Mouse (Mus musculus) E14TG2a.4 (cell line): ENCODE data around the gene Efnb2.

Source experiments
- H3K27me3 ChIP-seq: 2 replicates; pipeline ENCODE4 v1.6.1; 2014; ENCODE audit warnings: low read length, control low read depth; ENCODE audit not compliant: insufficient read depth
- H3K36me3 ChIP-seq: 2 replicates; pipeline ENCODE4 v1.6.1; 2014; ENCODE audit warnings: low read length, control low read depth; ENCODE audit not compliant: insufficient read depth
- H3K4me1 ChIP-seq: replicated peaks from 2 replicates; pipeline ENCODE4 v1.6.1; 2014; ENCODE audit warnings: low read depth, low read length, control low read depth
- H3K4me3 ChIP-seq: replicated peaks from 2 replicates; pipeline ENCODE4 v1.5.1; 2014; ENCODE audit warnings: mild to moderate bottlenecking, low read length
- H3K9me3 ChIP-seq: 2 replicates; pipeline ENCODE4 v1.6.1; 2014; ENCODE audit warnings: low read length, control low read depth
- CTCF ChIP-seq: conservative IDR thresholded peaks from 2 replicates; pipeline ENCODE4 v1.5.1; 2014; ENCODE audit warnings: low read length
- NANOG ChIP-seq: IDR thresholded peaks from 2 replicates; pipeline ENCODE4 v1.6.1; 2014; ENCODE audit warnings: borderline replicate concordance, low read length, mixed read lengths
- POU5F1 ChIP-seq: IDR thresholded peaks from 2 replicates; pipeline ENCODE4 v1.6.1; 2014; ENCODE audit warnings: low read length, borderline replicate concordance

Efnb2 gene

DNA sequence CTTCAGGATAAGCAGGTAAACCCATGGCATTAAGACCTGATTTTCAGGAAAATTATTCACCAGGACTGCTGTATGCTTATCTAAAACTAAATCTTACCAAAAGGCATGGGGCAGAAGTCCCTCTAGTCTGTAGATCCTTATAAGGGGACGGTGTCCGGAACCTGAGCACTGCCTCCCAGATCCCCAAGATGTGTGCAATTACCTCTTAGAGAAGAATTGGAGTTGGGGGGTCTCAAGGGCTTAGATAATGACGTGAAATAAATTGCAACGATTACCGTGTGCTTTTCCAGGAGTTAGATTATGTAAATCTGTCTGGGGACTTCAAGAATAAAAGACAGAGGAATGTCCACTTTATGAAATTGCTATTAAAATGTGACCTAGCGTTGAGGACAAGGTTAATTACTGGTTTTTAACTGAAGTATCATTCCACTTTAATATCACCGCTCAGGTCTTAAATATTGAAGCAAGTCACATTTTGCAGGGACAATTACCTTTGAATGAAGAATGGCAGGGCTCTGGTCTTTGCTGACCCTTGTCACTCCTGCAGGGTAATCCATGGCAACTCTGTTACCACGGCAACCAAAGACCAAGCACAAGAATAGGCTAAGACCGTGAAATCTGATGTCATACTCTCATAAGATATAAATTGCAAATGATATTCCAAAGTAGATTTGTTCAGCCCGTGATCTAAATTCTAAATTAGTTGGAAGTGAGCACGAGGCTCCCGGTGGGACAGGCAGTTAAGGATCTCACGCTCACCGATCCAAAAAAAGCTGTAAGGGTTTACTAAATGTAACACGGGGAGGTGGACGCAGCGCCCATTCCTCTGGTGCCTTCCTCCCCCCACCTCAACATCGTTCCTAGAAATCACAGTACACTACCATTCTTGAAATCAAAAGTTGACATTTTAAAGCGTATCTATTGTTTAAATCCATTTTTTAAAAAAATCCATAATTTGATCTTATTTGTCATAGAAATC lies 86.2 kb downstream of the Efnb2 start:
- H3K36me3 ChIP-seq, result no peaks in the 10 kb centered on the region
- TF ChIP-seq POU5F1, result no peak
- TF ChIP-seq CTCF, result no peak
- TF ChIP-seq NANOG, result no peak
- peaks cover 2% of the 10 kb centered on the region; the same call in 1 of the 2 replicates for H3K27me3 ChIP-seq
- H3K4me1 ChIP-seq, result no peaks in the 10 kb centered on the region
- H3K9me3 ChIP-seq, result no peaks in the 10 kb centered on the region
- no peak overlapping the region for H3K4me3 ChIP-seq

DNA sequence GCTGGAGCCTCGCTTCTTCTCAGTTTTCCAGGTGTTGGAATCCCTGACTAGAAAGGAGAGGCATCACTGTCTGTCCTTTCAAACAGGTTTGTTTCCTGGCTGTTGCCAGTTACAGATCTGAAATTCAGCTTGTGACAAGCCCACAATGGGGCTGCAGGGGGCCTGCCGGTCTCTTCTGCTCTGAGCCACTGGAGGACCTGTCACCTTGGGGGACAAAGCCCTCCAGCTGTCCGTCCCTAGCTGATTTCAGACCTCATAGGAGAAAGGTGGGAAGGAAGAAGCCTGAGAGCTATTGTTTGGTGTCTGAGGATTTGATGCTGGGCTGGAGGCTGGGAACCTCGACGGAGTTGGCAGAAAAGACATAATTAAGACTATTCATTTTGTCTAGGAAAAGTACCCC lies 88.8 kb downstream of the Efnb2 start:
- Histone ChIP-seq H3K4me3 (no peak overlapping the region), H3K36me3 (no peaks in the 10 kb centered on the region), H3K27me3 (peaks cover 2% of the 10 kb centered on the region; the same call in 1 of the 2 replicates), H3K4me1 (no peaks in the 10 kb centered on the region), H3K9me3 (no peaks in the 10 kb centered on the region)
- no peak for TF ChIP-seq NANOG
- TF ChIP-seq CTCF, result no peak
- no peak for TF ChIP-seq POU5F1

DNA sequence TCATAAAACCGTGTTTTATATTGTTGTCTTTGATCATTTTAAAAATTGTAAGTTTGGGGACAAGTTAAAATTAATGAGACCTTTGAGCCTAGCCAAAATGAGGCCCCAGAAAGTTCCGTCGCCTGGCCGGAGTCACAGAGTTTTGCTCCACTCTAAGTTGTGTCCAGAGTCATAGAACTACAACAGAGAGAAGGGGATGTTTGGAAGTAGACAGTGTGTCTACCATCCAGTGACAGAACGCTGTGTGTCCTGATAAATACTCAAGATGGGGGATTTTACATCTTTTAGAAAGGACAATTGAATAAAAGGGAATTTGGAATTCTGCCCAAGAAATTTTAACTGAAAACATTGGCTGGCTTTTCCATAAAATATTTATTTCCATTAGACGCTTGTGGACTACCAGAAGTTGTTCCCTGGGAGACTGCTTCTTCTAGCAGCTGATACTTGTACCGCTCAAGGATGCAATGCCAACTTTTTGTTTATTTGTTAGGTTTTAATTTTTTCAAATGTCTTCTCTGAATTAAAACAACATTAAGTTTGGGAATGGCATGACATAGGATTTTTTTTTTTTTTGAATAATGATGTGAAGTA lies 89.3 kb downstream of the Efnb2 start:
- no peak overlapping the region for H3K4me3 ChIP-seq
- no peaks in the 10 kb centered on the region for H3K4me1 ChIP-seq
- peaks cover 2% of the 10 kb centered on the region; the same call in 1 of the 2 replicates for H3K27me3 ChIP-seq
- H3K9me3 ChIP-seq, result no peaks in the 10 kb centered on the region
- H3K36me3 ChIP-seq, result no peaks in the 10 kb centered on the region
- TF ChIP-seq CTCF, result no peak
- TF ChIP-seq POU5F1, result no peak
- no peak for TF ChIP-seq NANOG

DNA sequence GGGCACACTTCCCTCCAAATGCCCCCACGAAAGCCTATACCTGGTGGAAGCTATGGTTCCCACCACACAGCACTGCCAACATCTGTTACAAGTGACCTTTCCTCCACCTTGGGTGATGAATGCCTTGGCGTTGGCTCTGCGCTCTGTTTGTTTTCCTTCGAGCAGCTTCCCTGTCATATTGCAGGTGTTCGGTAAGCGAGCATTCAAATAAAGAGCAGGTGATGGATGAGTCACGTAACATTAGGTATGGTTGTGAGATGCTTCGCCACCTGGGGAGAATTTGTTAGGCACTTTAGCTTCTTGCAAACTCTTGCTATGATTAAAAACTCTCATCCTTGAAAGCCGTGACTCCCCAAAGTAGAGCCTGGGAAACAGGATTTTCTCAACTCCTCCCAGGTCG lies 91.8 kb downstream of the Efnb2 start:
- Histone ChIP-seq H3K36me3 (no peaks in the 10 kb centered on the region), H3K4me3 (no peak overlapping the region), H3K4me1 (no peaks in the 10 kb centered on the region), H3K9me3 (no peaks in the 10 kb centered on the region), H3K27me3 (no peaks in the 10 kb centered on the region)
- no peak for TF ChIP-seq NANOG

DNA sequence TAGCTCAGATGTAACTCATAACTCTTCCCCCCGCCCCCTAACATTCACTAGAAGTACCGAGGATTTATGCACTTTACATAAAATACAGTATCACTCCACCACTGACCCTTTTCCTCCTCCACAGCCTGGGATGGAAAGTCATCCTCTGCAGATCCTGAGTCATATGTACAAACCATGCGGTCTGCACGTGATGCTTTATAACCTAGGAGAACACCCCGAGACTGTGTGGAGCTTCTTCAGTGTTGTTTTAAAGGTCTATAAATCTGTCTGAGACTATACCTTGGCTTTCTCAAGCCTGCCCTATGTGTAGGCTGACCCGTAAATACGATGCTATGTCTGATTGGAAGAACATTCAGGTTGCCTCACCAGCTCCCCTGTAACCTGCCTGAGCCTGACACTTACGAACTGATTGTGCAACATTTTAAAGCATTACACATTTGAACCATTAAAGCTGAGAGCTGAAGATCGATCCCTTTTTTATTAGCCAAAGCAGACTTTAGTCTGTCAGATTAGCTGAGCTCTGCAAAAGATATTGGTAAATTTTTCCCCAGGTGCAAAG lies 92.7 kb downstream of the Efnb2 start:
- Histone ChIP-seq H3K4me1 (no peaks in the 10 kb centered on the region), H3K36me3 (no peaks in the 10 kb centered on the region), H3K9me3 (no peaks in the 10 kb centered on the region), H3K27me3 (no peaks in the 10 kb centered on the region), H3K4me3 (no peak overlapping the region)
- no peak for TF ChIP-seq POU5F1
- TF ChIP-seq CTCF, result no peak
- TF ChIP-seq NANOG, result no peak
